Mouse (Mus musculus): Measurements from ENCODE around the gene Mcu.

Gene Mcu

DNA sequence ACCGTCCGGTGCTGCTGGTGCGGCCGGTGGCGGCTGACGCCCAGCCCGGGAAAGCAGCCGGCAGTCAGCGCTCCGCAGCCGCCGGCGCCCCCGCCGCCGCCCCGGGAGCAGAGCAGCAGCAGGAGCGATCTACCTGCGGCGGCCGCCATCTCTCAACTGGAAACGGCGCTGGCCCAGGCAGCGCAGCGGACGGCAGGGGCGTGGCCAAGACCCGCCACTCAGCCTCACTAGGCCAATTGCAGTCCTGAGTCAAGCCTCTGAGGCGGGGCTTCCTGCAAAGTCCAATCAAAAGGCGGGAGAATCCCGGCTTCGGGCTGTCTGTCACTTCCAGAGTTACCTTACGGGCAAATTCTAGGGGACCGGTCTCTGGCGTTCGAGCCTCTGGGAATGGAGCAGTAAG, at the start of gene Mcu:
TSS of gene Mcu (minus strand) at position 171 of the 400 bp plus-strand sequence.
- DNase-seq (ENCODE audit: low spot score in 2 of 2): peak; percentile 88 to 90

DNA sequence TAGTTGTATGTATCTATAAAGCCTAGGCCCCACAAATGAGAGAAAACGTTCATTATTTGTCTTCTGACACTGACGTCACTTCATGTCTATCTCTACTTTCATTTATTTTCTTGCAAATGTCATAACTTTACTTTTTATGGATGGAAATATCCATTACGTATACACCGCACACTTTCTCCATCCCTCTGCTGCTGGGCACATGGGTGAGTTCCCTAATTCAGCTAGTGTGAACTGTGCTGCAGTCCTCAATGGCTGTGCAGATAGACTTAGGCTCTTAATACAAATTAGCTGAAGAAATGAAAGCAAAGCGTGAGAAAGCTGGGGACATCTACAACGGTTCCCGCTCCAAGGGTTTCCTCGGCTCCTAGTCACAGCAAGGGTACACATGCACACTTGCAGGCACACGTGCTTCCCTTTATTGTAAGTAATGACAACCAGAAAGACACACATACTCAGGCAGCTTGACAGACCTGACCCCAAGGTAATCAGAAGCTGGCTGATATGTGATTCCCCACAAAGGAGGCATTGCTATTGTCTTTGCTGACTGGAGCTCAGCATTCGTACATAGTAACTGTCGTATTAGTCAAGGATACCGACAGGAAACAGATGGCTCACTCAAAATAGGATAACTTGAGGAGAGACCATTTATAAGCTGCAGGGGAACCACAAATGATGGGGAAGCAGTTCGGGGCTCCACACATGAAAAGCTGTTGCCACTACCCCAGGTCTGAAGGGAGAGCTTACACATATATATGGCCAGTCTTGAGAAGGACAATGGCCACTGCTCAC, 49.2 kb upstream of the Mcu start:
- no peak for DNase-seq (ENCODE audit: low spot score in 2 of 2)

DNA sequence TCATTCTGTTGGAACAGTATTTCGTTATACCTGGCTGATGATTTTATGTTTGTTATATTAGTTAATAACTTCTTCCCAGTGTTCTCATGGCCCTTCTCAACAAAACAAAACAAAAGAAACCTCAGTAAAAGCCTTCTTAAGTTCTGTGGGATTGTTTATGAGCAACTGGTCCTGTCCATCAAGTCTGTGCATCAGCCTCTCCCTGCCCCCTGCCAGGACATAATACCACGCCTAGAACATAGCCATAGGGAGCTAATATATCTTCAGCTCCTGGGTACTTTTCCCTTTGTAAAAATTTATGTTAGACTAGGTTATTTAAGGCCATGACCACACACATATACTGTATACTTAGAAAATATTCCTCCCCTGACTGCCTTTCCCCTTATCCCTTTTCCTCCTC, 48.3 kb upstream of the Mcu start:
- DNase-seq (ENCODE audit: low spot score in 2 of 2): no peak

- DNase-seq (ENCODE audit: low spot score in 2 of 2): no peak
Observed at GRCm38 (mm10) chr10:59656799-59657198, 40.3 kb upstream of the Mcu start.

DNA sequence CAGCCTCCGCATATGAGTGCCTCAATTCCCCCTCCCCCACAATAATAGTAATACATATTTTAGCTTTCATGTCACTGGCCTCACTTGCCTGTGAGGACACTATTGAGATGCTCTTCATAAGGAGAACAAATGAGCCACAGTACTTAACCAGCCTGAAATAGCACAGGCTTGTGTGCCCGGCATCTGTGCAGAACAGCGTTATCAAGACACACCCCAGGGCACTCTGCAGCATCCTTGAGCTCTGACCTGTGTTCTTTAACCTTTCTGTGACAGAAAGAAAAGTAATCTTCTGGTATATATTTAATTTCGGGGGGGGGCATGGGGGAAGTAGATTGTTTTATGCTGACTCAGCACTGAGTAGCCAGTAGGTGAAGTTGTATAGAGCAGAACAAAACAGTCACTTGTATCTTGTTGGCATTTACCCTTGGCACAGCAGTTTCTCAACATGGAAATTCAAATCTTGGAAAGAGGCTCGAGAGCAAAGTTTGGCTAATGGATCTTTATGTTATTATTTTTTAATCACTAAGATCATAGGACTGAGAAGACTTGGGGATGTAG, 30.4 kb upstream of the Mcu start:
- DNase-seq (ENCODE audit: low spot score in 2 of 2): no peak

GRCm38 (mm10) chr10:59645153-59645552, 28.7 kb upstream of the Mcu start:
- DNase-seq (ENCODE audit: low spot score in 2 of 2): no peak

GRCm38 (mm10) chr10:59644710-59645109, 28.2 kb upstream of the Mcu start:
- no peak for DNase-seq (ENCODE audit: low spot score in 2 of 2)

GRCm38 (mm10) chr10:59643645-59644044, 27.2 kb upstream of the Mcu start:
- DNase-seq (ENCODE audit: low spot score in 2 of 2): no peak

DNA sequence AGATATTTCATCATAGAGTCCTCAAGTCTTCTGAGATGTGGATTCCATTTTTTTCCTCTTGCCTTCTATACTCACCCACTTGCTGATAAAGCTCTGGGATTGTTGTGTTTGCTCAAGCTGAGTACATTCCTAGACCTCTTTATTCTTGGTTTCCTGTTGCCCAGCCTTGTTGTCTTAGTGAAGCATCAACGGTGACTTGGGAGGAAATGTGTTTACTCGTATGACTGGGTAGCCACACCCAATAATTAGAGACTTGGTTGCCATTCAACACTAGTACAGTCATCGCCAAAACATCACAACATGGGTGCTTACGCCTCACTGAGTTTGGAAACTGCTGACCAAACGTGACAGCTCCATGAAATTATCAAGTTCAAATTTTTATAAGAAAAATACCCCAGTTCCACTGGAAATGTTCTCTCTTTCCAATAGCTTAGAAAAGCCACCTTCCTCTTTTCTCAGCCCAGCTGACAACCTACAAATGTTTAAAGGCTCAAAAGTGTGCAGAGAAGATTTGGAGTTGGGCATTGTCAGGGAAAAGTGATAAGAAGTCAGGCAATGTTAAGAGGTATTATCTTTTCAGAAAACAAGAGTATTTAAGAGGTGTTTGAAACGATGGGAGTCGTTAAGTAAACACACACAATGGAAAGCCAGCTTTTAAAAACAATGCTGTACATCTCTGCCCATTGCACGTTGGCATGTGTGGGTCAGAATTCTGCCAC, 26.3 kb upstream of the Mcu start:
- DNase-seq (ENCODE audit: low spot score in 2 of 2): no peak

- no peak for DNase-seq (ENCODE audit: low spot score in 2 of 2)
Observed at GRCm38 (mm10) chr10:59638576-59638975, 22.1 kb upstream of the Mcu start.

- no peak for DNase-seq (ENCODE audit: low spot score in 2 of 2)
Observed at GRCm38 (mm10) chr10:59637596-59638124, 21.2 kb upstream of the Mcu start.

GRCm38 (mm10) chr10:59636751-59637533, 20.4 kb upstream of the Mcu start:
- peak in 1 of 2 experiments; percentile 2 for DNase-seq (ENCODE audit: low spot score in 2 of 2)

DNA sequence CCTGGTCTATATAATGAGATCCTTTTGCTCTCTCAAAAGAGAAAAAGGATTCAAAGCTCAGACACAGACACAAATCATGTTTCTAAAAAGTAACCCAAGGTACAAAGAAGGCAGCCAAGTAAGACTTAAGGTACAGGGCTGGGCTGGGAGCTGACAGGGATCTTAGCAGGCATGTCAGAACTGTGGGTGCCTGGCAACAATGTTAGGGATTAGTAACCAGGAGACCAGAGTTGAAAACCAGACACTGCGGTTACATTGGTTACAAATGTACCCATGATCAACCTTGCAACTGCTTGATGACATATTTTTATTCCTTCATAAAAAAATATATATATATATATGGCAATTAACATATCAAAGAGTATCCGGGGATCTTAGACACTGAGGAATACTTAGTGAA, 19.6 kb upstream of the Mcu start:
- no peak for DNase-seq (ENCODE audit: low spot score in 2 of 2)

DNA sequence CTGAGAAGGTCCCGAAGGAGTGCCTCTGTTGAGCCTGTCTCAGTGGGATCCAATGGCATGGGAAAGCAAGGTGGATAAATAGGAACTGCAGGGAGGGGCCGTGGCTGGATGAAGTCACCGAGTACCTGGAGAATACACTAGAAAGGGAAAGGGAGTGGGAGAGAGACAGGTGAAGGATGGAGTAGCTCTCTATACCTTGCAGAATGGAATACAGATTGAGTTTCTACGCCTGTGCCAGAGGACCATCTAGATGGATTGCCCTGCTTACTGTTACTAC, 13.0 kb upstream of the Mcu start:
- no peak for DNase-seq (ENCODE audit: low spot score in 2 of 2)

- no peak for DNase-seq (ENCODE audit: low spot score in 2 of 2)
Observed at GRCm38 (mm10) chr10:59628641-59629505, 12.4 kb upstream of the Mcu start.

DNA sequence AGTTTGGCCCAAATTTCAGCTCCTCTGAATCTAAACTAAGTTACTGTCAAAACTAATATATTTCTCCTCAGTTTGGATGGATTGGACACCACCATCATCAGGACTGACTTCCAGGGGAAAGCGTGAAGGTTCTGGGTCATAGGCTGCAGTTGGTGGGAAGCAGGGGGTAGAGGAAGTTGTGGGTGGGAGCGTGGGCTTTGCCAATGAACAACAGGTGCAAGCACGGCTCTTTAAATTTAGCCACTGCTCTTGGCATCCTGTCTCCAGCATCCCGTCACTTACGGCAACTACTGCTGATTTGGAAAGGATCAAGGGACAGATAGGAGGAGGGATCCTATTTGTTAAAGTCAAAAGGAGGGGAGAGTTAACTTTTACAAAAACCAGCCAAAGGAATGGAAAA, 7.0 kb upstream of the Mcu start:
- DNase-seq (ENCODE audit: low spot score in 2 of 2): no peak

DNA sequence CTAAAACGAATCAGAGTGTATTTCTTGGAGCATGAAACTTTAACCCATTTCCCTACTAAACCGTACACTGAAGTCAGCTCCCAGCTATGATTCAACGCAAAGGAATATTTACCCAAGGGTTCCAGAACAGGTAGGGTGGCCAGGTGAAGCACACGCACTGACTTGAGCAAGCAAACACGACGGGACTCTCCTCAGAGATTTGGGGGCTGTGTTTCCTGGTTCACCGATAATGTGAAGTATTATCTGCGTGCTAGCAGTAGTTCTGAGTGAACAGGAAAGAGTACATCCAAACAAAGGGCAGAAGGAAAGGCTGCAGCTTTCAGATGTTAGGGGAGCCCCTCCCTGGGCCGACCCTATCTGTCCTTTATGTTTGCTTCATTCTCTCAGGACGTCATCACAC, 4.9 kb upstream of the Mcu start:
- no peak for DNase-seq (ENCODE audit: low spot score in 2 of 2)

DNA sequence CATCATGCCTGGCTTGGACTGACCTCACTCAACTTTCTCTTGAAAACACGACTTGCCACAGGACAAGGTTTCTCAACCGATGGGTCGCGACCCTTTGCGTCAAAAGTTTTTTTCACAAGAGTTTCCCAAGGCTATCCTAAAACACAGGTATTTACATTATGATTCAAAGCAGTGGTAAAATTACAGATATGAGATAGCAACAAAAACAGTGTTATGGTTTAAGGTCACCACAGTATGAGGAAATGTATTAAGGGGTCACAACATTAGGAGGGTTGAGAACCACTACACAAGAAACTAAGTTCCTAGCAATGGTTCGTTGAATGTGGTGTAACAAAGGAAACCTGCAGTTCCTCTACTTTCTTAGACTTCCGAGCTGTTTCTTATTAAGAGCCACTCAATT, 1.3 kb upstream of the Mcu start:
- no peak for DNase-seq (ENCODE audit: low spot score in 2 of 2)

DNA sequence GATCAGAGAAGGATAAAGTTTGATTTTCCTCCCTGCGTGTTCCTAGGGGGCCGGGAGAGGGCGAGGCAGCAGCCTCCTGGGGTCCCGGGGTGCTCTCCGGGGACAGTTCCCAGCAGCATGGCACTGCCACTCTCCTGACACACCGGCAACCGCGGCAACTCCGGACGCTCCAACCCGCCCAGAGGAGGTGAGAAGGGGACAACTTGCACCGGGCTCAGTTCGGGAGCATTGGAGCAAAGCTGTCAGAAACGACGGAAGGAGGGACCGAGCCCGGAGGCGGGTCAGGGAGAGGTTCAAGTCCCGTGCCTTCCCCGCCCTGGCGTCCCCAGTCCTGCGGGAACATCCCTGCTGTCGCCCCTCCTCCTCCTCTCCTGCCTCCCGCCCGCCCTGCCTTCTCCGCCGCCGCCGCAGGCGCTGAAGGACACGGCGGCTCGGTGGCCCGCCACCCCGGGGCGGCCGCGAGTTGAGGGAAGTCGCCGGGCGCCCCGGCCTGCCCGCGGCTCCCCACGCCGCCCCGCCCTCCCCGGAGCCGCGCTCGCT, 441 bp downstream of the Mcu start, which contains the start of gene Gm10322:
TSS of gene Gm10322 (plus strand) at position 83 of the 540 bp plus-strand sequence.
- peak in 1 of 2 experiments; percentile 22 for DNase-seq (ENCODE audit: low spot score in 2 of 2)

- no peak for DNase-seq (ENCODE audit: low spot score in 2 of 2)
Observed at GRCm38 (mm10) chr10:59615411-59615810, 1.1 kb downstream of the Mcu start.

DNA sequence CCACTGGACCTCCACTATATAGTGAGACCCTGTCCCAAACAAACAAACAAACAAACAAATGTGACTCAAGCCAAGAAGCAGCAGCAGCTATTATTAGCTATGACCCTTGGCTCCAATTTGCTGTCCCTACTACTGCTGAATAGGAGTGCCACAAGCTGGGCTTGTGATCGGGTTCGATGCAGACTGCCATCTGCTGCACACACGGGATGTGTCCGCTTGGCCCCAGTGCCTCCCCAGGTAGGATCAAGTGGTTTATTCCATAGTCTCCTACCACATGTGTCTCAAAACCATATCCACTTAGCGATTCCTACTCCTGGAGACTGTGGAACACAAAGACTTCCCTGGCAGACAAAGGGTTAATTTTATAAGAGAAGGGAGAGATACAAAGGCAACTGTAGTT, 2.4 kb downstream of the Mcu start:
- DNase-seq (ENCODE audit: low spot score in 2 of 2): no peak
